Mouse (Mus musculus) intestine, postnatal 0 days (tissue): ENCODE results near the gene Thy1. TPM values are rescaled to one million over a fixed set of nuclear protein-coding genes. Genes with fewer than 3 reads are reported as not detected.

Experiments used
- ATAC-seq: fragments of 200-750 bp; cut with Nextera tagmentation; 2 replicates; pipeline ENCODE4 v1.8.0; 2017; ENCODE audit warnings: mild to moderate bottlenecking, moderate TSS enrichment, moderate library complexity
- H3K27ac ChIP-seq: fragments of 300-500 bp; sonication (generic); 2 replicates; pipeline ENCODE4 v1.5.1; 2014; ENCODE audit warnings: mild to moderate bottlenecking, low read depth, low read length, moderate library complexity
- H3K27me3 ChIP-seq: fragments of 300-500 bp; sonication (generic); replicated peaks from 2 replicates; pipeline ENCODE4 v1.6.1; 2014; ENCODE audit warnings: low read length, mixed read lengths; ENCODE audit not compliant: control insufficient read depth, insufficient read depth
- H3K36me3 ChIP-seq: fragments of 300-500 bp; sonication (generic); 2 replicates; pipeline ENCODE4 v1.6.1; 2014; ENCODE audit warnings: mild to moderate bottlenecking, moderate library complexity; ENCODE audit not compliant: control insufficient read depth, insufficient read depth
- H3K4me1 ChIP-seq: fragments of 300-500 bp; sonication (generic); replicated peaks from 2 replicates; pipeline ENCODE4 v1.6.1; 2014; ENCODE audit warnings: antibody characterized with exemption, low read length, mixed read lengths; ENCODE audit not compliant: control insufficient read depth, insufficient read depth
- H3K4me2 ChIP-seq: fragments of 300-500 bp; sonication (generic); replicated peaks from 2 replicates; pipeline ENCODE4 v1.6.1; 2014; ENCODE audit warnings: low read depth, mild to moderate bottlenecking, moderate library complexity
- H3K4me3 ChIP-seq: fragments of 300-500 bp; sonication (generic); 2 replicates; pipeline ENCODE4 v1.5.1; 2014; ENCODE audit warnings: low read depth, low read length
- H3K9ac ChIP-seq: fragments of 300-500 bp; sonication (generic); 2 replicates; pipeline ENCODE4 v1.6.1; 2014; ENCODE audit warnings: mild to moderate bottlenecking, low read depth, low read length
- H3K9me3 ChIP-seq: fragments of 300-500 bp; sonication (generic); 2 replicates; pipeline ENCODE4 v1.6.1; 2016; ENCODE audit warnings: mixed run types; ENCODE audit not compliant: control insufficient read depth
- CTCF ChIP-seq: sonication (generic); IDR thresholded peaks from 2 replicates; pipeline ENCODE4 v1.5.1; 2016; ENCODE audit warnings: low read depth, mild to moderate bottlenecking, control low read depth, antibody characterized with exemption, moderate library complexity
- WGBS: fragments of 180-500 bp; shearing (Covaris S2); extraction: QIAGEN DNeasy Blood & Tissue Kit; methylation state at CpG from one replicate; pipeline ENCODE4 v1.1.7; 2014; 5-methylcytosine and 5-hydroxymethylcytosine counted together
- polyA plus RNA-seq: library from polyadenylated mRNA; unstranded; fragments of >200 nt; fragmentation: Nextera tagmentation; extraction: Ambion mirVana; gene quantifications from 2 replicates; pipeline ENCODE4 v1.2.1, GENCODE M21; 2015

Thy1 gene
- polyA plus RNA-seq, 1 experiment from 2014 or later = 4.9 TPM

- no peaks in the 10 kb centered on the region for H3K9me3 ChIP-seq
- no peaks in the 10 kb centered on the region for H3K4me1 ChIP-seq
- no peak for TF ChIP-seq CTCF
- no peak overlapping the region for H3K9ac ChIP-seq
- H3K27me3 ChIP-seq = peaks cover 39% of the 10 kb centered on the region
- no peaks in the 10 kb centered on the region for H3K36me3 ChIP-seq
- WGBS = 86% methylated on average over 1 of the region's 1 CpGs
- ATAC-seq = no peak
- no peak overlapping the region for H3K4me2 ChIP-seq
- no peak overlapping the region for H3K27ac ChIP-seq
- H3K4me3 ChIP-seq = no peak overlapping the region
Measured at GRCm38 (mm10) chr9:44042396-44042680, 846 bp upstream of the Thy1 start.

GRCm38 (mm10) chr9:44043708-44044425 lies 683 bp downstream of the Thy1 start:
- Histone ChIP-seq H3K27ac (no peak overlapping the region), H3K4me3 (peak overlapping the region; percentile 20), H3K4me1 (no peaks in the 10 kb centered on the region), H3K9ac (no peak overlapping the region), H3K9me3 (no peaks in the 10 kb centered on the region), H3K36me3 (no peaks in the 10 kb centered on the region), H3K27me3 (peaks cover 39% of the 10 kb centered on the region), H3K4me2 (peak overlapping the region; percentile 52)
- TF ChIP-seq CTCF = no peak
- WGBS = 4% methylated on average over 23 of the region's 23 CpGs
- ATAC-seq = no peak

GRCm38 (mm10) chr9:44044426-44045157 lies 1.4 kb downstream of the Thy1 start:
- no peaks in the 10 kb centered on the region for H3K36me3 ChIP-seq
- ATAC-seq = no peak
- no peaks in the 10 kb centered on the region for H3K9me3 ChIP-seq
- H3K27me3 ChIP-seq = peaks cover 39% of the 10 kb centered on the region
- H3K27ac ChIP-seq = no peak overlapping the region
- H3K4me2 ChIP-seq = no peak overlapping the region
- no peak overlapping the region for H3K4me3 ChIP-seq
- 41% methylated on average over 14 of the region's 14 CpGs for WGBS
- TF ChIP-seq CTCF = no peak
- no peak overlapping the region for H3K9ac ChIP-seq
- no peaks in the 10 kb centered on the region for H3K4me1 ChIP-seq

- Histone ChIP-seq H3K9me3 (no peaks in the 10 kb centered on the region), H3K27me3 (peaks cover 39% of the 10 kb centered on the region), H3K36me3 (no peaks in the 10 kb centered on the region), H3K4me1 (no peaks in the 10 kb centered on the region), H3K9ac (no peak overlapping the region), H3K27ac (no peak overlapping the region), H3K4me3 (no peak overlapping the region), H3K4me2 (no peak overlapping the region)
- no peak for ATAC-seq
- 56% methylated on average over 3 of the region's 3 CpGs for WGBS
- no peak for TF ChIP-seq CTCF
Measured at GRCm38 (mm10) chr9:44045158-44045883, 2.1 kb downstream of the Thy1 start.

GRCm38 (mm10) chr9:44045884-44046272 lies 2.7 kb downstream of the Thy1 start:
- H3K27ac ChIP-seq = no peak overlapping the region
- no peak overlapping the region for H3K9ac ChIP-seq
- H3K4me1 ChIP-seq = no peaks in the 10 kb centered on the region
- H3K9me3 ChIP-seq = no peaks in the 10 kb centered on the region
- no peaks in the 10 kb centered on the region for H3K36me3 ChIP-seq
- no peak for ATAC-seq
- H3K4me2 ChIP-seq = no peak overlapping the region
- no peak overlapping the region for H3K4me3 ChIP-seq
- TF ChIP-seq CTCF = no peak
- 78% methylated on average over 5 of the region's 5 CpGs for WGBS
- peaks cover 39% of the 10 kb centered on the region for H3K27me3 ChIP-seq

GRCm38 (mm10) chr9:44046426-44046825 lies 3.2 kb downstream of the Thy1 start:
- H3K4me3 ChIP-seq = no peak overlapping the region
- TF ChIP-seq CTCF = no peak
- H3K4me2 ChIP-seq = no peak overlapping the region
- H3K27ac ChIP-seq = no peak overlapping the region
- ATAC-seq = no peak
- H3K27me3 ChIP-seq = peaks cover 35% of the 10 kb centered on the region
- H3K4me1 ChIP-seq = no peaks in the 10 kb centered on the region
- 87% methylated on average over 12 of the region's 12 CpGs for WGBS
- no peaks in the 10 kb centered on the region for H3K9me3 ChIP-seq
- H3K9ac ChIP-seq = no peak overlapping the region
- no peaks in the 10 kb centered on the region for H3K36me3 ChIP-seq
